Mouse (Mus musculus) c-Kit-positive CD71-positive TER-119-negative erythroid progenitor cells, embryonic 14.5 days (primary cell): ENCODE data around the gene Tipin.

Experiments used
- DNase-seq: peaks from one replicate; pipeline ENCODE4 v3.0.0-alpha.2; 2013; ENCODE audit warnings: low read depth

Gene Tipin

DNA sequence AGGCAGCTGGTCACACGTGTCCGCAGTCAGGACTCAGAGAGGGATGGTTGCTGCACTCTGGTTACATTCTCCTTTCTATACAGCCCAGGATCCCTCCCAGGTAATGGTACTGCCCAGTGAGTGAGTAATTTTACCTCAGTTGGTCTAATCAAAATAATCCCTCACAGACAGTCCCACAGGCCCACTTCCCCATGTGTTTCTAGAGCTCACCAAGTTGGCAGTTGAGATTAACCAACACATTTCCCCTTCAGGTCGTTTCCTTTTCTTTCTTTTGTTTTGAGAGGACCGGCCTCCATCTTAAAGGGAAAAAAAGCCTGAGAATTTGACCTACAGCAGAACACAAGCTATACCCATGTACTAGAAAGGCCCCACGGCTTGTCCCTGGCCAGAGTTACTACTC lies 64.5 kb downstream of the Tipin start:
- DNase-seq = no peak

GRCm38 (mm10) chr9:64347377-64347776 lies 66.0 kb downstream of the Tipin start:
- no peak for DNase-seq

DNA sequence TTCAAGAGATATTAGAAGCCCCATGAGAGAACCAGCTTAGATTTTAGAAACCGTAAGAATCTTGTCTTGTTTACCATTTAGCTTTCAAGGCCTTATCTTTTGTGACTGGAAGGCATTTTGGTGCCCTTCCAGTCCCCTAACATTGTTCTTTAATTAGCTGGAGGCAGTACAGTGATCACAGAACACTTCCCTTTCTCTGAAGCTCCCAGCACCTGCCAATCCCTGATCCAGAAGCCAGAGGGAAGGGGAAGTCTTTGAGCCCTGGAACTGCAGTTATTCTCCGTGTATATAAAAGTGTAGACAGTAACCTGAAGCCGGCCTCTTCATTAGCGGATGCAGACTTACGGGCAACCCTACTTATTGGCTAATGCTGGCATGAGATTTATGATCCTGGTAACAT lies 68.1 kb downstream of the Tipin start:
- DNase-seq = no peak

- no peak for DNase-seq
These were observed 69.8 kb downstream of the Tipin start for GRCm38 (mm10) chr9:64351191-64351590.
